Mouse (Mus musculus) midbrain, embryonic 12.5 days (tissue): ENCODE measurements around the gene Polr2h. TPM values are rescaled to one million over a fixed set of nuclear protein-coding genes. Genes with fewer than 3 reads are reported as not detected.

Experiments used
- ATAC-seq: fragments of 200-750 bp; cut with Nextera tagmentation; 2 replicates; pipeline ENCODE4 v1.8.0; 2017; ENCODE audit warnings: low read depth, moderate TSS enrichment, moderate library complexity; ENCODE audit not compliant: low FRiP score
- H3K27ac ChIP-seq: fragments of 300-500 bp; sonication (generic); replicated peaks from 2 replicates; pipeline ENCODE4 v1.5.1; 2016; ENCODE audit warnings: mild to moderate bottlenecking
- H3K27me3 ChIP-seq: fragments of 300-500 bp; sonication (generic); 2 replicates; pipeline ENCODE4 v1.6.1; 2016; ENCODE audit warnings: mild to moderate bottlenecking
- H3K36me3 ChIP-seq: fragments of 300-500 bp; sonication (generic); 2 replicates; pipeline ENCODE4 v1.6.1; 2016
- H3K4me1 ChIP-seq: fragments of 300-500 bp; sonication (generic); 2 replicates; pipeline ENCODE4 v1.6.1; 2016
- H3K4me2 ChIP-seq: fragments of 300-500 bp; sonication (generic); replicated peaks from 2 replicates; pipeline ENCODE4 v1.6.1; 2016; ENCODE audit warnings: mild to moderate bottlenecking, moderate library complexity
- H3K4me3 ChIP-seq: fragments of 300-500 bp; sonication (generic); 2 replicates; pipeline ENCODE4 v1.5.1; 2016; ENCODE audit warnings: mild to moderate bottlenecking
- H3K9ac ChIP-seq: fragments of 300-500 bp; sonication (generic); replicated peaks from 2 replicates; pipeline ENCODE4 v1.6.1; 2016; ENCODE audit warnings: mild to moderate bottlenecking, moderate library complexity
- H3K9me3 ChIP-seq: fragments of 300-500 bp; sonication (generic); 2 replicates; pipeline ENCODE4 v1.6.1; 2016; ENCODE audit warnings: mild to moderate bottlenecking
- WGBS: fragments of 180-500 bp; shearing (Covaris S2); methylation state at CpG from one replicate; pipeline ENCODE4 v1.1.7; 2016; 5-methylcytosine and 5-hydroxymethylcytosine counted together
- polyA plus RNA-seq: library from polyadenylated mRNA; unstranded; fragments of >200 nt; fragmentation: Nextera tagmentation; extraction: Ambion mirVana; gene quantifications from 2 replicates; pipeline ENCODE4 v1.2.1, GENCODE M21; 2016

Polr2h gene
- polyA plus RNA-seq, 1 experiment from 2014 or later, result 84.5 TPM

GRCm38 (mm10) chr16:20715161-20715560 is 2.3 kb upstream of the Polr2h start:
- Histone ChIP-seq H3K4me1 (peaks cover 40% of the 10 kb centered on the region), H3K36me3 (peaks cover 35% of the 10 kb centered on the region), H3K27me3 (no peaks in the 10 kb centered on the region), H3K4me2 (peak overlapping the region; percentile 84), H3K9me3 (no peaks in the 10 kb centered on the region), H3K9ac (peak overlapping the region; percentile 78), H3K4me3 (peak overlapping the region; percentile 61), H3K27ac (peak overlapping the region; percentile 7; the same call in 1 of the 2 replicates)
- no peak for ATAC-seq
- 52% methylated on average over 2 of the region's 2 CpGs for WGBS

GRCm38 (mm10) chr16:20715566-20715965 is 1.9 kb upstream of the Polr2h start:
- Histone ChIP-seq H3K9ac (peak overlapping the region; percentile 78), H3K27me3 (no peaks in the 10 kb centered on the region), H3K9me3 (no peaks in the 10 kb centered on the region), H3K4me3 (peak overlapping the region; percentile 61), H3K27ac (peak overlapping the region; percentile 92), H3K4me1 (peaks cover 40% of the 10 kb centered on the region), H3K4me2 (peak overlapping the region; percentile 84), H3K36me3 (peaks cover 37% of the 10 kb centered on the region)
- ATAC-seq, result no peak
- WGBS, result under 1% methylated on average over 11 of the region's 12 CpGs

- Histone ChIP-seq H3K36me3 (peaks cover 33% of the 10 kb centered on the region), H3K4me1 (peaks cover 40% of the 10 kb centered on the region), H3K27me3 (no peaks in the 10 kb centered on the region), H3K4me2 (peak overlapping the region; percentile 84), H3K27ac (peak overlapping the region; percentile 92), H3K9ac (peak overlapping the region; percentile 78), H3K4me3 (peak overlapping the region; percentile 61), H3K9me3 (no peaks in the 10 kb centered on the region)
- under 1% methylated on average over 63 of the region's 68 CpGs for WGBS
- peak; percentile 88 for ATAC-seq
Measured at GRCm38 (mm10) chr16:20715976-20716840, 1.3 kb upstream of the Polr2h start.

GRCm38 (mm10) chr16:20716841-20717180 is 654 bp upstream of the Polr2h start:
- Histone ChIP-seq H3K4me2 (peak overlapping the region; percentile 84), H3K27ac (peak overlapping the region; percentile 92), H3K4me3 (peak overlapping the region; percentile 61), H3K9ac (peak overlapping the region; percentile 78), H3K9me3 (no peaks in the 10 kb centered on the region), H3K4me1 (peaks cover 40% of the 10 kb centered on the region), H3K27me3 (no peaks in the 10 kb centered on the region), H3K36me3 (peaks cover 30% of the 10 kb centered on the region)
- under 1% methylated on average over 8 of the region's 8 CpGs for WGBS
- ATAC-seq, result no peak

GRCm38 (mm10) chr16:20717978-20718670 is 659 bp downstream of the Polr2h start:
- 5% methylated on average over 18 of the region's 18 CpGs for WGBS
- Histone ChIP-seq H3K36me3 (peaks cover 25% of the 10 kb centered on the region), H3K9ac (peak overlapping the region; percentile 78), H3K4me1 (peaks cover 40% of the 10 kb centered on the region), H3K27ac (peak overlapping the region; percentile 92), H3K27me3 (no peaks in the 10 kb centered on the region), H3K9me3 (no peaks in the 10 kb centered on the region), H3K4me3 (peak overlapping the region; percentile 61), H3K4me2 (peak overlapping the region; percentile 84)
- no peak; the same call in 1 of the 2 replicates for ATAC-seq

GRCm38 (mm10) chr16:20721808-20722207 is 4.3 kb downstream of the Polr2h start:
- Histone ChIP-seq H3K27ac (no peak overlapping the region), H3K4me2 (no peak overlapping the region), H3K4me3 (no peak overlapping the region), H3K9ac (no peak overlapping the region), H3K4me1 (peaks cover 14% of the 10 kb centered on the region), H3K9me3 (no peaks in the 10 kb centered on the region), H3K27me3 (no peaks in the 10 kb centered on the region), H3K36me3 (peaks cover 20% of the 10 kb centered on the region)
- WGBS, result 89% methylated on average over 10 of the region's 10 CpGs
- no peak for ATAC-seq

GRCm38 (mm10) chr16:20722736-20723135 is 5.3 kb downstream of the Polr2h start:
- H3K9me3 ChIP-seq, result no peaks in the 10 kb centered on the region
- no peak overlapping the region for H3K4me2 ChIP-seq
- H3K4me1 ChIP-seq, result peaks cover 8% of the 10 kb centered on the region
- H3K36me3 ChIP-seq, result peaks cover 20% of the 10 kb centered on the region
- no peak for ATAC-seq
- WGBS, result 88% methylated on average over 4 of the region's 4 CpGs
- no peak overlapping the region for H3K27ac ChIP-seq
- no peak overlapping the region for H3K4me3 ChIP-seq
- H3K9ac ChIP-seq, result no peak overlapping the region
- no peaks in the 10 kb centered on the region for H3K27me3 ChIP-seq

- Histone ChIP-seq H3K4me2 (no peak overlapping the region), H3K4me1 (peaks cover 7% of the 10 kb centered on the region), H3K27me3 (no peaks in the 10 kb centered on the region), H3K4me3 (no peak overlapping the region), H3K36me3 (peaks cover 20% of the 10 kb centered on the region), H3K9me3 (no peaks in the 10 kb centered on the region), H3K27ac (no peak overlapping the region), H3K9ac (no peak overlapping the region)
- WGBS, result 74% methylated on average over 4 of the region's 4 CpGs
- ATAC-seq, result no peak
Measured at GRCm38 (mm10) chr16:20723247-20723646, 5.8 kb downstream of the Polr2h start.

GRCm38 (mm10) chr16:20724338-20724748 is 6.9 kb downstream of the Polr2h start:
- WGBS, result 34% methylated on average over 5 of the region's 5 CpGs
- ATAC-seq, result peak; percentile 72; the same call in 1 of the 2 replicates
- Histone ChIP-seq H3K27ac (no peak overlapping the region), H3K4me3 (no peak overlapping the region), H3K4me1 (no peaks in the 10 kb centered on the region), H3K4me2 (no peak overlapping the region), H3K27me3 (no peaks in the 10 kb centered on the region), H3K9ac (no peak overlapping the region), H3K9me3 (no peaks in the 10 kb centered on the region), H3K36me3 (peaks cover 20% of the 10 kb centered on the region)

- no peak overlapping the region for H3K9ac ChIP-seq
- no peak overlapping the region for H3K4me3 ChIP-seq
- no peak overlapping the region for H3K4me2 ChIP-seq
- ATAC-seq, result no peak
- WGBS, result 83% methylated on average over 7 of the region's 7 CpGs
- H3K27ac ChIP-seq, result no peak overlapping the region
- no peaks in the 10 kb centered on the region for H3K9me3 ChIP-seq
- H3K36me3 ChIP-seq, result peaks cover 15% of the 10 kb centered on the region
- no peaks in the 10 kb centered on the region for H3K4me1 ChIP-seq
- no peaks in the 10 kb centered on the region for H3K27me3 ChIP-seq
Measured at GRCm38 (mm10) chr16:20725321-20725720, 7.9 kb downstream of the Polr2h start.

- no peaks in the 10 kb centered on the region for H3K9me3 ChIP-seq
- H3K4me1 ChIP-seq, result no peaks in the 10 kb centered on the region
- H3K4me2 ChIP-seq, result no peak overlapping the region
- no peak overlapping the region for H3K9ac ChIP-seq
- H3K27me3 ChIP-seq, result no peaks in the 10 kb centered on the region
- peaks cover 11% of the 10 kb centered on the region for H3K36me3 ChIP-seq
- H3K27ac ChIP-seq, result no peak overlapping the region
- no peak for ATAC-seq
- H3K4me3 ChIP-seq, result no peak overlapping the region
- 79% methylated on average over 4 of the region's 4 CpGs for WGBS
Measured at GRCm38 (mm10) chr16:20725750-20726149, 8.3 kb downstream of the Polr2h start.

- Histone ChIP-seq H3K4me2 (no peak overlapping the region), H3K4me1 (no peaks in the 10 kb centered on the region), H3K36me3 (peaks cover 10% of the 10 kb centered on the region), H3K9me3 (no peaks in the 10 kb centered on the region), H3K9ac (no peak overlapping the region), H3K27me3 (no peaks in the 10 kb centered on the region), H3K27ac (no peak overlapping the region), H3K4me3 (no peak overlapping the region)
- WGBS, result 72% methylated on average over 1 of the region's 1 CpGs
- ATAC-seq, result no peak
Measured at GRCm38 (mm10) chr16:20726384-20726783, 8.9 kb downstream of the Polr2h start.
